Mouse (Mus musculus): ENCODE data around the gene Vmn1r185. TPM values are rescaled to one million over a fixed set of nuclear protein-coding genes. Genes with fewer than 3 reads are reported as not detected.

Gene Vmn1r185
- total RNA-seq (2023) = not detected

DNA sequence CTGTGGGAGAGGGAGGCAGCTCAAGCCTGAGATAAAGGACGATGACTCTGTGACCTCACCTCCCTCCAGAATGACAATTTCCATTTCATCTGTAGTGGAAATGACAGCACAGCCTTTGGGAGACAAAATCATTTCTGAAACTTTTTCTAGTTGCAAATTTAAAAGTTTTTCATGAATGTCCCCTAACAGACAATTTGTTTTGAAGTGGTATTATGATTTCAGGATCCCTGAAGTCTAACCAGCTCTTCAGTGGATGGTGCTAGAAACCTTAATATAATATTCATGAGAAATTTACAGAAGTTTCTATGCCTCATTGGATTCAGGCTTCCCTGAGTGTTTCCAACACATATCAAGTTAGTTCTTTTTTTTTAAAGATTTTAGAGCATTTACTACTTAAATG lies at the start of gene Vmn1r185:
Gene Vmn1r185, minus strand, starts transcription at position 101 of the 400 bp plus-strand sequence.

Other genes starting within 250 kb of the Vmn1r185 start
- not detected for gene Nlrp9c, start 214.8 kb downstream of the Vmn1r185 start, total RNA-seq (2023)
- gene Nlrp4a, start 183.4 kb downstream of the Vmn1r185 start, total RNA-seq (2023) = not detected
- not detected for gene Nlrp9a, start 83.4 kb downstream of the Vmn1r185 start, total RNA-seq (2023)
- not detected for gene Cyp2b23, start 68.0 kb upstream of the Vmn1r185 start, total RNA-seq (2023)
- gene Cyp2b19, start 138.7 kb upstream of the Vmn1r185 start, total RNA-seq (2023) = not detected
- not detected for gene Cyp2g1, start 190.4 kb upstream of the Vmn1r185 start, total RNA-seq (2023)
- not detected for gene Cyp2a5, start 216.8 kb upstream of the Vmn1r185 start, total RNA-seq (2023)

Measured in monocyte, adult 59 days (primary cell).